Mouse (Mus musculus): ENCODE results near the gene Gpat2. TPM values are rescaled to one million over a fixed set of nuclear protein-coding genes. Genes with fewer than 3 reads are reported as not detected.

Gpat2 gene
- polyA plus RNA-seq, 1 experiment from 2014 or later: 0.15 TPM

- no peak overlapping the region for H3K27ac ChIP-seq
- no peak overlapping the region for H3K4me2 ChIP-seq (replicated peaks)
- H3K4me1 ChIP-seq (replicated peaks): 0 out of 2 replicates have a peak, but pooled peaks cover 2% of the 10 kb centered on the region
- H3K27me3 ChIP-seq (replicated peaks): no peaks in the 10 kb centered on the region
- H3K36me3 ChIP-seq: no peaks in the 10 kb centered on the region
- WGBS: 23% methylated on average over 7 of the region's 7 CpGs
- no peak overlapping the region for H3K4me3 ChIP-seq (replicated peaks)
- no peak for ATAC-seq
- no peak overlapping the region for H3K9ac ChIP-seq
- H3K9me3 ChIP-seq: no peaks in the 10 kb centered on the region
These were observed 24.7 kb downstream of the Gpat2 start for GRCm38 (mm10) chr2:127449691-127450090.

DNA sequence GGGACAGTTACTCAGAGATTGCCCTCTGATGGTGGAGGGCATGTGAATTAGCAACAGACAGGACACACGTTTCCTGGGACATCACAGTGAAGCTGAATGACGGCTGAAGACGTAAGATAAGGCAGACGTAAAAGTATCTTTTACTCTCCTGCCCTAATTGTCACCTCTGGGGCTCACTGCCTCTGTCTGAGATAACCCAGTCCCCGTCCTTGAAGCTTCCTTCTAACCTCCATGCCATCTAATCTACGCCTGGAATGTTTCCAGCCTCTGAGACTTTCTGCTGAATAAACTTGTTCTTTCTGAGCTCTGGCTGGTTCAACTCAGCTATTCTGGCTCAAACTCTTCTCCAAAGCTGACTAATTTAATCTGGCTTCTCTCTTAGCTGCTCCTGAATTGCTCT, 26.7 kb downstream of the Gpat2 start:
- 10% methylated on average over 6 of the region's 6 CpGs for WGBS
- H3K9ac ChIP-seq: no peak overlapping the region
- no peaks in the 10 kb centered on the region for H3K9me3 ChIP-seq
- no peak overlapping the region for H3K4me3 ChIP-seq (replicated peaks)
- H3K27me3 ChIP-seq (replicated peaks): no peaks in the 10 kb centered on the region
- H3K27ac ChIP-seq: no peak overlapping the region
- H3K36me3 ChIP-seq: no peaks in the 10 kb centered on the region
- no peak overlapping the region for H3K4me2 ChIP-seq (replicated peaks)
- no peaks in the 10 kb centered on the region for H3K4me1 ChIP-seq (replicated peaks)
- ATAC-seq: no peak

DNA sequence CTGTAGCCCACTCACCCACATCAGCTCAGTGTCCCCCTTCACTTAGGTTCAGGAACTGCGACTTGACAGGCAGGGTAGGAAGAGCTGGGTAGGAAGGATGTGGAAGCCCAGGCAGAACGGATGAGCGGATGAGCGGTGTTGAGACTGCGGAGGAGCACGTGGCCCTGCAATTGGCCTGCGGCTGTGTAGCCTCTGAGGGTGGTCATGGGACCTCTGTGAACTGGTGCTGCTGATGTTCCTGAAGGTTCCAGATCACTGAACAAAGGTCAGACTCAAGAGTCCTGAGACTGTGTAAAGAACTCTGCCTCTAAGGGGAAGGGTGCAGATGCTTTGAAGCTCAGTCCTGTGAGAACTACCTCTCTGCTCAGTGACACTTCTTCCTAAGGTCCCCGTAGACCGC, 28.1 kb downstream of the Gpat2 start:
- H3K27ac ChIP-seq: no peak overlapping the region
- H3K27me3 ChIP-seq (replicated peaks): no peaks in the 10 kb centered on the region
- H3K4me2 ChIP-seq (replicated peaks): no peak overlapping the region
- ATAC-seq: no peak
- H3K4me3 ChIP-seq (replicated peaks): no peak overlapping the region
- H3K36me3 ChIP-seq: no peaks in the 10 kb centered on the region
- no peak overlapping the region for H3K9ac ChIP-seq
- no peaks in the 10 kb centered on the region for H3K4me1 ChIP-seq (replicated peaks)
- H3K9me3 ChIP-seq: no peaks in the 10 kb centered on the region
- WGBS: 83% methylated on average over 9 of the region's 9 CpGs

DNA sequence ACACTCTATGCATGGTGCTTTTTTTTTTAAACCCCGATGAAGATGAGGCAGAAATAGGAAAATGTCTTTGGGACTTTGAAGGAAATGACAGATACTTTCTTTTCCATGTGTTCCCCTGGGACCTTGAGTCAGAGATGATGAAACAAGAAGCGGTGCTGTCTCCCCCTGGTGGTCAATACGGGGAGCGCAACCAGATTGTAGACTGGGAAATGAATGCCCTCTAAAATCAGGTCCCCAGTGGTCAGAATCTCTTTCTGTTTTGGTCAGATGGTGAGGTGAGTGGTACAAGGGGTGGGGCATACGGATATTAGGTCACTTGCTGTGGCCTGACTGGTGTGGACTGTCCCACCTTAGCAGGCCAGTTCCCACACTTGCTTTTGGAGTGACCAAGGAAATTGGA, 28.8 kb downstream of the Gpat2 start:
- H3K4me1 ChIP-seq (replicated peaks): no peaks in the 10 kb centered on the region
- 6% methylated on average over 5 of the region's 5 CpGs for WGBS
- no peak overlapping the region for H3K9ac ChIP-seq
- no peak overlapping the region for H3K4me3 ChIP-seq (replicated peaks)
- H3K36me3 ChIP-seq: no peaks in the 10 kb centered on the region
- no peaks in the 10 kb centered on the region for H3K9me3 ChIP-seq
- ATAC-seq: 0 out of 2 replicates have a peak, but pooled peaks have one; percentile 10
- H3K4me2 ChIP-seq (replicated peaks): no peak overlapping the region
- no peaks in the 10 kb centered on the region for H3K27me3 ChIP-seq (replicated peaks)
- no peak overlapping the region for H3K27ac ChIP-seq

DNA sequence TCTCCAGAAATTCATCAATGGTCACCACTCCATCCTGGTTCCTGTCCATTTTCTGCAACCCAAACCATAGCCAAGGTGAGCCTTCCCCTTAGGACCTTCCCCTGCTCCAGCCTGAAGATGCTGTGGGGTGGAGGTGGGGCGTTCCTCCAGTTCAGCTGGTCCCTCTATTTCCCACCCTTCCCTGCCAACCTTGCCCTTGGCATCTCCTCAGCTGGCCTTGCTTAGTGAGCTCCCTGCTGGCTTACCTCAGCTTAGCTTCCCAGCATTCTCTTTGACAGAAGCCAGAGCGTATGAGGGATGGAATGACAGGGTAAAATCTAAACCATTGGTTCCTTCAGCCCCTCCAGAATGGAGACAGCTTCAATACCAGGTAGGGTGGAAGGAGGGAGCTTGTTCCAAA, 34.3 kb downstream of the Gpat2 start:
- 75% methylated on average over 2 of the region's 2 CpGs for WGBS
- no peak overlapping the region for H3K27ac ChIP-seq
- H3K4me3 ChIP-seq (replicated peaks): no peak overlapping the region
- no peak overlapping the region for H3K9ac ChIP-seq
- no peak for ATAC-seq
- no peak overlapping the region for H3K4me2 ChIP-seq (replicated peaks)
- no peaks in the 10 kb centered on the region for H3K9me3 ChIP-seq
- H3K36me3 ChIP-seq: no peaks in the 10 kb centered on the region
- no peaks in the 10 kb centered on the region for H3K4me1 ChIP-seq (replicated peaks)
- H3K27me3 ChIP-seq (replicated peaks): no peaks in the 10 kb centered on the region; the same call in 1 of the 2 replicates

- H3K9me3 ChIP-seq: no peaks in the 10 kb centered on the region
- 37% methylated on average over 9 of the region's 9 CpGs for WGBS
- no peaks in the 10 kb centered on the region for H3K4me1 ChIP-seq (replicated peaks)
- no peak overlapping the region for H3K4me2 ChIP-seq (replicated peaks)
- H3K9ac ChIP-seq: no peak overlapping the region
- no peak overlapping the region for H3K27ac ChIP-seq
- ATAC-seq: no peak
- no peaks in the 10 kb centered on the region; the same call in 1 of the 2 replicates for H3K27me3 ChIP-seq (replicated peaks)
- no peaks in the 10 kb centered on the region for H3K36me3 ChIP-seq
- H3K4me3 ChIP-seq (replicated peaks): no peak overlapping the region
These were observed 36.4 kb downstream of the Gpat2 start for GRCm38 (mm10) chr2:127461351-127461750.

- peak; percentile 75 for ATAC-seq
These were observed 37.3 kb downstream of the Gpat2 start for GRCm38 (mm10) chr2:127462314-127462713.

GRCm38 (mm10) chr2:127470183-127470582, 45.2 kb downstream of the Gpat2 start:
- no peak overlapping the region for H3K27ac ChIP-seq
- H3K4me1 ChIP-seq (replicated peaks): no peaks in the 10 kb centered on the region
- no peaks in the 10 kb centered on the region for H3K9me3 ChIP-seq
- no peak for ATAC-seq
- no peaks in the 10 kb centered on the region; the same call in 1 of the 2 replicates for H3K36me3 ChIP-seq
- no peak overlapping the region for H3K4me3 ChIP-seq (replicated peaks)
- no peaks in the 10 kb centered on the region for H3K27me3 ChIP-seq (replicated peaks)
- H3K9ac ChIP-seq: no peak overlapping the region
- WGBS: 84% methylated on average over 5 of the region's 5 CpGs
- no peak overlapping the region for H3K4me2 ChIP-seq (replicated peaks)

More at GRCm38 (mm10) chr2:127462314-127462713, 37.3 kb downstream of the Gpat2 start:
- no peak overlapping the region for H3K4me2 ChIP-seq (replicated peaks)
- no peak overlapping the region for H3K9ac ChIP-seq
- H3K4me1 ChIP-seq (replicated peaks): no peaks in the 10 kb centered on the region
- H3K36me3 ChIP-seq: no peaks in the 10 kb centered on the region
- WGBS: 8% methylated on average over 8 of the region's 8 CpGs
- H3K27me3 ChIP-seq (replicated peaks): no peaks in the 10 kb centered on the region; the same call in 1 of the 2 replicates
- H3K9me3 ChIP-seq: no peaks in the 10 kb centered on the region
- no peak overlapping the region for H3K4me3 ChIP-seq (replicated peaks)
- no peak overlapping the region for H3K27ac ChIP-seq

DNA sequence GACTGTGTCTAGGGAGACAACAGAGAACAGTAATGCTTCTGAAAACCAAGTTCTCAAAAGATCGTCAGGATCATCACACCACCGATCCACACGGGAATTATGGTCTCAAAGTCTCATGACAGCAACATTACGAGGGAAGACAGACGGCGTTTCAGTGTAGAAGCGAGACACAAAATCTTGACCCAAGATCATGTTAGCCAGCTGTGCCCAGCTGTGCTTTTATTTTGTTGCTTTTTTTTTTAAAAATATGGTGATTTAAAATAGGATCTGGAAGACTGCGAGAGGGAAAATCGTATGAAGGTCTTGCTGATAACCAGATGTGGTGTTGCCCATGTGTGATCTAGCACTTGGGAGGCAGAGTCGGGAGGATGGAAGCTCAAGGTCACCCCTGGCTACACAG, 45.7 kb downstream of the Gpat2 start:
- H3K4me2 ChIP-seq (replicated peaks): no peak overlapping the region
- no peak for ATAC-seq
- no peaks in the 10 kb centered on the region for H3K27me3 ChIP-seq (replicated peaks)
- H3K4me1 ChIP-seq (replicated peaks): no peaks in the 10 kb centered on the region
- no peak overlapping the region for H3K27ac ChIP-seq
- no peak overlapping the region for H3K9ac ChIP-seq
- H3K9me3 ChIP-seq: no peaks in the 10 kb centered on the region
- H3K36me3 ChIP-seq: no peaks in the 10 kb centered on the region; the same call in 1 of the 2 replicates
- 68% methylated on average over 10 of the region's 10 CpGs for WGBS
- H3K4me3 ChIP-seq (replicated peaks): no peak overlapping the region

GRCm38 (mm10) chr2:127471281-127471680, 46.3 kb downstream of the Gpat2 start:
- no peaks in the 10 kb centered on the region; the same call in 1 of the 2 replicates for H3K36me3 ChIP-seq
- no peaks in the 10 kb centered on the region for H3K9me3 ChIP-seq
- H3K27me3 ChIP-seq (replicated peaks): no peaks in the 10 kb centered on the region
- H3K4me2 ChIP-seq (replicated peaks): no peak overlapping the region
- no peak overlapping the region for H3K4me3 ChIP-seq (replicated peaks)
- H3K9ac ChIP-seq: no peak overlapping the region
- H3K4me1 ChIP-seq (replicated peaks): no peaks in the 10 kb centered on the region
- no peak overlapping the region for H3K27ac ChIP-seq
- no peak for ATAC-seq
- 82% methylated on average over 8 of the region's 8 CpGs for WGBS

- Histone ChIP-seq H3K27me3 (replicated peaks) (no peaks in the 10 kb centered on the region), H3K27ac (no peak overlapping the region)
- 68% methylated on average over 3 of the region's 3 CpGs for WGBS
These were observed 47.3 kb downstream of the Gpat2 start for GRCm38 (mm10) chr2:127472279-127472678.

DNA sequence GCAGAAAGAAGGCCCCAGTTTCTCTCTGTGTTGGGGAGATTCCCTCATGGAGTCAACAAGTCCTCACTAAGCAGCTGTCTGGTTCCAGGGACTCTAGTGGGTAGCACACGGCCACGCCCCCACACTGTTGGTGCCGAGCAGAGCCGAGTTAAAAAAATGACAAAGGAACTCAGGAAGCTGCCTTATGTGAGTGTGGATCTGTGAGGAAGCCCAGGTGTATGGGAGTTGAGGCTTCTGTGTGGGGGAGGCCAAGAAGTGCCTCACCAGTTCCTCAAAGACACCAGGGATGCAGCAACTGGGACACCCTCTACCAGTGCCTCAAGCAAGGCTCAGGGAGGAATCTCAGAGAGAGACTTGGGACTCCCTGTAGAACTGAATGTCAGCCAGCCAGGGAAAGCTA, 54.2 kb downstream of the Gpat2 start:
- H3K9ac ChIP-seq: no peak overlapping the region
- H3K9me3 ChIP-seq: no peaks in the 10 kb centered on the region
- ATAC-seq: no peak
- H3K36me3 ChIP-seq: no peaks in the 10 kb centered on the region
- WGBS: 70% methylated on average over 4 of the region's 4 CpGs
- H3K4me3 ChIP-seq (replicated peaks): no peak overlapping the region
- H3K4me1 ChIP-seq (replicated peaks): peaks cover 21% of the 10 kb centered on the region
- H3K4me2 ChIP-seq (replicated peaks): no peak overlapping the region
- no peak overlapping the region for H3K27ac ChIP-seq
- H3K27me3 ChIP-seq (replicated peaks): peaks cover 49% of the 10 kb centered on the region

More at GRCm38 (mm10) chr2:127472279-127472678, 47.3 kb downstream of the Gpat2 start:
- Histone ChIP-seq H3K4me1 (replicated peaks) (no peaks in the 10 kb centered on the region), H3K9me3 (no peaks in the 10 kb centered on the region), H3K4me3 (replicated peaks) (no peak overlapping the region), H3K36me3 (no peaks in the 10 kb centered on the region; the same call in 1 of the 2 replicates), H3K9ac (no peak overlapping the region), H3K4me2 (replicated peaks) (no peak overlapping the region)
- no peak for ATAC-seq

- Histone ChIP-seq H3K9ac (no peak overlapping the region), H3K4me2 (replicated peaks) (no peak overlapping the region), H3K4me3 (replicated peaks) (no peak overlapping the region), H3K27ac (no peak overlapping the region), H3K36me3 (no peaks in the 10 kb centered on the region), H3K9me3 (no peaks in the 10 kb centered on the region), H3K27me3 (replicated peaks) (peaks cover 54% of the 10 kb centered on the region), H3K4me1 (replicated peaks) (peaks cover 26% of the 10 kb centered on the region)
- ATAC-seq: no peak
- WGBS: 73% methylated on average over 10 of the region's 10 CpGs
These were observed 54.8 kb downstream of the Gpat2 start for GRCm38 (mm10) chr2:127479763-127480162.
